Mouse (Mus musculus) gastrocnemius, adult 18-20 months (tissue): ENCODE data around the gene Gm49396. TPM values are rescaled to one million over a fixed set of nuclear protein-coding genes. Genes with fewer than 3 reads are reported as not detected.

Experiments
- DNase-seq: peaks from one replicate; pipeline ENCODE4 v3.0.0; 2021; ENCODE audit warnings: low spot score
- total RNA-seq, 2 experiments: library from RNA; stranded (reverse); gene quantifications; 2 replicates each; pipeline ENCODE4 v1.2.3; 2021

Gene Gm49396
- total RNA-seq, 2 experiments from 2014 or later, result 1.0 to 1.3 TPM

DNA sequence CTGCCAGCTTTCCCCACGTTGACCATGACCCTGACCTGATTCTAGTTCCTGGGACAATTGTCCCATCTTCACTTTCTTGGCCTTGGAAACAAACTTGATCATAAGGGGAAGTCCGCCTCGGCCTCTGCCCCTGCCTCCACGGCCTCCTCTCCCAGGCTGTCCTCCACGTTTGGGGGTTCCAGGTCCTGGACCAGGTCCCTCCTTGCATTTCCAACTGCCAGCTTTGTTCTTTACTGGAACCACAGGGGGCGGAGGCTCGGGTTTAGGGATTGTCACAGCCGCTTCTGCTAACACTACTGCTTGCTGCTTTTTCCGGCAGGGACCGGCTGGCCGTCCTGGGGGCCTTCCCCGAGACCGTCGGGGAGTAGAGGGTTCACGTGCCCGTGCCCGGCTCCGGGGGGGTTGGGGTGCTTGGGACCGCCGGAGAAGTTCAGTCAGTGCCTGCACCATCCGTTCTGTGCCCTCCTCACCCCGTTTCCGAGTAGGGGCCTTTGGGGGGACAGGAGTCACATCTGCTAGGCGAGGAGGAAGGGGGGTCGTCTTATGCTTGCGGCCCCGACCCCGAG lies 23.4 kb downstream of the Gm49396 start:
- no peak for DNase-seq

DNA sequence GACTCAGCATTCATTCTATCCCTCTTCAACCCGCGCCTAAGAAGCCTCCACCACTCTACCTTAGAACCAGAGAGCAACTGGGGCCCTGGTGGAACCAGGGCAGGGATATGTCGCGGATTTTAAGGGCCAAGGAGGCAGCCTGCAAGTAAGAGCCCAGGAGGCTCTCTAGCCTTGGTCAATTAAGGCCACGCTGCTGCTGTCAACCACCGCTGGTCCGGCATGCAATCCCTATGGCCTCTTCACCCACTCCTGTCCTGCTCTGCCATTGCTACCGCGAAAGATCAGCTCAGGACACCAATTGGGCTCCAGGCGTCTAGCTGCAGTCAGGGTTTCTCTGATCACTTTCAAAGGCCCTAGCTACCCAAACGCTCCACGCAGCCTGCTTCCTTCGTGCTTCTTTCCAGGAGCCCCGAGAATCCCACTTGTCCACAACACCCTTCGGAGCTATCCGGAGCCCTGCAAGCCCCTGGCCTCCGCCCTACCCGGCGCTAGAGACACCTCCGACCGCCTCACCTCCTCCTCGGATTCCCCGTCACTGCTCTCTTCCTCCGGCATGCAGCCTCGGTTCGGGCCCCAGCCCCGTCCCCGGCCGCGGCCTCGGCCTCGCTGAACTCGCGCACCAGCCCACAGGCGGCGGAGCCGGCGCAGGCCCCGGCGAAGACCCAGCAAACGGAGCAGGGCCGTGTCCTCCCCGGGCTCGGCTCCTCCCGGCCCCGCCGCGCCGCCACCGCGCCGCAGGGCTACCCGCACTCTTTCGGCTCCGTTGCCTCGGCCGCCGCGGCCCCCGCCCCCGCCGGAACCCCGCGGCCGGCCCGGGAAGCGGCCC lies 24.9 kb downstream of the Gm49396 start:
- DNase-seq, result peak; percentile 40

DNA sequence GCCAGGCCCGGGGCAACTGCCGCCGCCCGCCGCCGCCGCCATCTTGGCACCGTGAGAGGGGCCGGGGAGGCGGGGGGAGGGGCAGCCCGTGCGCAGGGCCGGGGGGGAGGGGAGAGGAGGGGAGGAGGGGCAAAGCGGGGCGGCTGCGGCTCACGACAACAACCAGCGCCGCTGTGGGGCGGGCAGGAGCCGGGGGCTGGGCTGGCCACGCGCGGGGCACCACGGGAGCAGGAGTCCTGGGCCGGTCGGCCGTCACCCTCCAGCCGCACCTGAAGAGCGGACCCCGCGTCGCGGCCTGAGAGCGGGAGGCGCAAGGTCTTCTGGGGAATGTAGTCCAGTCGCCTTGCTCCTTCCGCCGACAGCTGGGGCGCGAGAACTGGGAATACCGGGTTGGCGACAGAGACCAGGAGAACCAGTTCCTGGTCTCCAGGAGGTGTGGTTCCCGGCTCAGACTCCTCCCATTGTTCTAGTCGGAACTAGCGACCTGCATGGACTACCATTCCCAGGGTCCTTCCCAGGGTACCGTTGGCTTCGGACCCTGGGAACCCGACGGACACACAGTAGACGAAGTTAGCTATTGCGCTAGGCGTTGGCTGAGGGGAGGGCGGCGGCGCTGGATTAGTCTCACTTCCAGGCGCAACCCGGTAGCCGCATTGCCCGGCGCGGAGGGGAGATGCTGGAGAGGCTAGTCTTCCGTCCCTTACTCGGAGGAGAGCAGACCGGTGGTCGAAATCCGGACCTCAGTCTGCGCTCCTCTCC lies 25.7 kb downstream of the Gm49396 start, which contains the start of gene Kmt2b:
TSS of gene Kmt2b (minus strand) at position 51 of the 759 bp plus-strand sequence.
- peak; percentile 97 for DNase-seq

DNA sequence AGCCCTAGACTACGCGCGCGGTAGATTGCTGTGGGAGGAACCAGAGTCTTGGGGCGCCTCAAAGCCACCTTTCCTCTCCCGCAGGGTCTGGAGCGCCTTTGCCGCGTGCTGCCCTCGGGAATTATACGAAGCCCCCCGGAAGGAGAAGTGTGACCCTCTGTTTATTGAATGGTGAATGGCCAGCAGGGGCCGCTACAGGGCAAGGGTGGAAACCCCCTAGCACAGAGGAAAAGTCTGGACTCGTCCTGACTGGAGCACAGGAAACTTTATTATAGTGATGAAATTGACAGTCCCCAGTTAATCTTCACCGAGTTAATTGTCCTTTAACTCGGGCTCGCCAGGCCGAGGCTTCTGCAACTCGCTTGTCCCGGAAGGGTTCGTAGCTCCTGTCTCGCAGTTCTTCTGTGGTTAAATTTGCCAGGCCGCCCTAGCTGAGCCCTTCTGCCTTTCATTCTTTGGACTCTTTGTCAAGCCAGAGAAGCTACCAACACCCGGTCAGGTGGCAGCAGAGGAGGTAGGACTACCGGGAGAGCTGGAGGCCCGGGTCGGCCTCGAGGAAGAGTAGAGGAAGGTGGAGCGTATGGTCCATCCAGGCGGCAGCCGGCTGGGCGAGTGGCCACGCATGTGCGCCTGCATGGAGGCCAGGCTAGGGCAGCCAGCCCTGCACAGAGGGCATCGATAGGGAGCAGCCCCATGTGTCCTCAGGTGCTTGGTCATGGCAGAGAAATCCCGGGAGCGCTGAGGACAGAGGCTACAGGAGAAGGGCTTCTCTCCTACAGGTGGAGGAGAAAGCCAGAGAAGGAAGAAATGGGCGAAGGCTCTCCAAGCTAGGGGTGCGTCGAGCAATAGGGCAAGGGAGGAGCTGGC lies 26.5 kb downstream of the Gm49396 start:
- DNase-seq, result peak; percentile 85

DNA sequence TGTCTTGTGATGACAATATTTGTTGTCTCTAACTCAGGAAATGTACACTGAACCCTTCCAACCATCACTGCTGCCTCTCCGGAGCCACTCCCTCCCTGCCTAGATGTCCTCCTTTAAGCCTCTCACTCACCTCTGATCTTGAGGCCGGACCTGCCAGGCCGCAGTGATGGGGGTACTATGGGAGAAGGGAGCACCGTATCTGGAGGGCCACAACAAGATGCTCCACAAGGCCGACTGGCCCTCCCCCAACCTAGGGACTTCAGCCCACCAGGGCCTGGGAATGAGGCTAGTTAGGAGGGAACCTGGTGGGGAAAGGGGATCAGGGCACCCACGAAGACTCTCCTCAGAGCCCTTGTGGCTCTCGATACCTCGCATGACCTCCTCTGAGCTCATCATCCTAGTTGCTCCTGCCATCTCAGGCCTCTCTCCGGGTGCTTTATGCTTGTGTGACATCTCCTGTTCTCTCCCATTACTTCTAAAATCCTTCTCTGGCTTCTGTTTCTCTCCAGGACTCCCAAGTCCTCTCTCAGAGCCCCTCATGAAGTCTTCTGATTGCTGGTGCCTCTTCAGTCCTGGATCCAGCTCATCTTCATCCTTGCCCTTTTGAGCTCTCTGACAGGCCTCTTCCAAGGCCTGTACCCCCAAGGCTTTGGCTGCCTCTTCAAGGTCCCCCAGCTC lies 27.9 kb downstream of the Gm49396 start:
- no peak for DNase-seq

- DNase-seq, result no peak
Observed at GRCm38 (mm10) chr7:30591605-30591951, 28.4 kb downstream of the Gm49396 start.

DNA sequence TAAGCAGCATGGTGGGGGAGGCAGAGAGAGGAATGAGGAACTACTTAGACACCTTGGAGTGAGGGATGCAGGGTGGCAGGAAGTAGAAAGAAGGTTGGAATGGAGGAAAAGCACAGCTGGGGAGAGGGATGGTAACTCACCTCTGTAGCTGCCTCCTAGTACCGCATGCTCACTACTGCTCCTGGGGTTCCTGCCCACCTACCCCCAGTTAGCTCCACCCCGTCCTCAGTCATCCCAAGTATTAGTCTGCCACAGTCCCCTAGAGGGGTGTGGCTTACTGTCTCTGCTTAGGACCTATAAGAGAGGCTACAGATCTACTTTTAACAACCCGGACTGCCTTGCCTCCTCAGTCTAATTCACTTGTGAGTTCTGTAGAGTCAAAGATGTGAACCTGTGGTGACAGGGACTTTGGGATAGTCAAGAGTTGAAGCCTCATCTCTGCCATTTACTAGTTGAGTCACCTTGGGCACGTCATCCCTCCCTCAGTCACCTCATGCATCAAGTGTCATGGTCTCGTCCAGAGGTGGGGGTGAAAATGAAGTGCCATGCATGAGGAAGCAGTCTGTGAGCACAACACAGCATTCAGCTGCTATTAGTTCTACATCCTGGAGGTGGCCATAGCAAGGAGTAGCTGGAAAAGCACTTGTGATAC lies 29.8 kb downstream of the Gm49396 start:
- no peak for DNase-seq

- no peak for DNase-seq
Observed at GRCm38 (mm10) chr7:30593579-30594509, 30.7 kb downstream of the Gm49396 start.

- no peak for DNase-seq
Observed at GRCm38 (mm10) chr7:30594510-30595024, 31.4 kb downstream of the Gm49396 start.

GRCm38 (mm10) chr7:30596093-30596492 lies 32.9 kb downstream of the Gm49396 start:
- DNase-seq, result no peak

- no peak for DNase-seq
Observed at GRCm38 (mm10) chr7:30596811-30597210, 33.7 kb downstream of the Gm49396 start.

DNA sequence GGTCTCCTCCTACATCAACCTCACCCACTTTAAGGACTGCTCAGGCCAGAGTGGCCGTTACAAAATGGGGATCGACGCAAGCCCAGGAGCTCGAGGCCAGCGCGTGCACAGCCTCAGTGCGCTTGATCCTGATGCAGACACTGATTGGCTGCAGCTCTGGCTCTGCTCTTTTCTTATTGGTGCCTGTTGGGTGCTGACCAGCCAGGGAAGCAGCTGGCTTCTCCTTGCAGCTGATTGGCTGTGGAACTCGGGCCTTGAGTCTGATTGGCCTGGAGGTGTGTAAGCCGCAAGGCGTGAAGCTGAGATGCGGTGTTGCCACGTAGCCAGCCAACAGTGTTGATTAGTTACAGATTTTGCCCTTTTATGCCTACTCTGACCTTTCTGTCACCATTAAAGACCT lies 35.6 kb downstream of the Gm49396 start, which contains the start of gene Zbtb32:
TSS of gene Zbtb32 (minus strand) at position 124 of the 400 bp plus-strand sequence.
- DNase-seq, result no peak

DNA sequence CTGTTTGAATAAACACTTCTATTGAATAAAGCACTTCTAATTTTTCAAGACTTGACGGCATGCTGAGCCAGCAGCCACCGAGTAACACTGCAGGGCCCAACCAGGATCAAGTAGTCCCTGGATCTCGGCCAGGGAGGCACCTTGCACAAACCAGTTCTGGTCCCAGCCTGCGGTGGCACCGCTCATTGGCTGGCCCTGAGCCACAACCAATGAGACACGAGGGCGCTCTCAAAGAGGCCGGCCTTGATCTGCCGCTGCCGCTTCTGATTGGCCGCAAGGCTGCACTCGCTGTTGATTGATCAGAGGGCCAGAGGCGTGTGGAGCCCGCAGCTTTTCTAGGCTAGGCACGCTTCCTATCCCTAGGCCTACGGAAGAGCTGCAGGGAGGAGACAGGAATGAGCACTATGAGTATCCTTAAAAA lies 36.8 kb downstream of the Gm49396 start:
- DNase-seq, result peak; percentile 79

DNA sequence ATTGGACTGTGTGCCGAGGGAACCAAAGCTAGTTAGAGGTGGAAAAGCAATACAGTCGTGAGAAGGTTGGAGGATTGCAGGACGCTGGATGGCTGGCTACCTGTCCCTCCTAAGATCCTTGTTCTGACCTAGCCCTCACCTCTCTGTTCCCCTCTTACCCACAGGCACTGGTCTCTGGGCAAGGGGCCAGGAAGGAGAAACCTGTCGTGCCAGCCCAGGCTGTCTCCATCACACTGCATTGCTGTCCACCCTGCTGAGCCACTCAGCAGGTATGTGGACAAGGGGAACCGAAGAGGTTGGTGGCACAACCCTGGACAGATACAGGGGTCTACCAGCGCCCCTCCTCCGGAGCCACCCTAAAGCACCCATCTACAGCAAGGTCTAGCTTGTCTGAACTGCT lies 37.5 kb downstream of the Gm49396 start:
- no peak for DNase-seq

GRCm38 (mm10) chr7:30602583-30602982 lies 39.4 kb downstream of the Gm49396 start:
- DNase-seq, result no peak

GRCm38 (mm10) chr7:30604424-30604823 lies 41.3 kb downstream of the Gm49396 start:
- DNase-seq, result no peak

DNA sequence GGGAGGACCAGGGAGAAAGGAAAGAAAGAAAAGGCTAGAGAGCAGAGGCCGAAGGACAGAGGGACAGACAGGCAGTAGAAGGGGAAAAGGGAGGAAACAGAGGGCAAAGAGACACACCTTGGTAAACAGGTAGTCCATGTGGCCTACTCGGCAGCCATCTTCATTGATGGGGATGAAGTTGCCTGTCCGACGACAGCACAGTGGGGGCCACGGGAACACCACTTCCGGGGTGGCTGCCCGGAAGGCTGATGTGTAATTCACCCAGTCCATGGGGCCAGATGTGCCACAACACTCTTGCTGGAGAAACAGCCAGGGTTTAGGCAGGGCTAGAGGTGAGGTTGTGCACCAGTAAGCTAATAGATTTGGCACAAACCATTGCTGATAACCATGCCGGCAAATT lies 41.8 kb downstream of the Gm49396 start:
- DNase-seq, result no peak

GRCm38 (mm10) chr7:30607706-30608309 lies 44.7 kb downstream of the Gm49396 start:
- no peak for DNase-seq
